Mouse (Mus musculus) left cerebral cortex, postnatal 4 days (tissue): ENCODE measurements at regions not wholly inside any gene's neighbourhood (a gene's known extent, or its start where the extent isn't known, plus 50 kb on each side); places are given as distances from the start of the nearest gene placed in this dataset.
"Not testable (repeated sequence)": the region's sequence is repeated elsewhere in the genome, so short reads cannot be mapped to it uniquely, and the experiment has no call there.

ENCODE experiments used
- DNase-seq: peaks from one replicate; pipeline ENCODE4 v3.0.0-alpha.2; 2022
- intact Hi-C: fragments of 180-260 bp; cut with DNase I; formaldehyde crosslinking; loops from one replicate; pipeline ENCODE4 v1.15.1; 2025

- intact Hi-C loops: no loop called here
- no peak for DNase-seq
Observed at GRCm38 (mm10) chr3:155662280-155662679, 569.0 kb downstream of the Lrriq3 start.

GRCm38 (mm10) chr3:155672558-155672957 lies 579.3 kb downstream of the Lrriq3 start:
- no peak for DNase-seq
- intact Hi-C loops: no loop called here

DNA sequence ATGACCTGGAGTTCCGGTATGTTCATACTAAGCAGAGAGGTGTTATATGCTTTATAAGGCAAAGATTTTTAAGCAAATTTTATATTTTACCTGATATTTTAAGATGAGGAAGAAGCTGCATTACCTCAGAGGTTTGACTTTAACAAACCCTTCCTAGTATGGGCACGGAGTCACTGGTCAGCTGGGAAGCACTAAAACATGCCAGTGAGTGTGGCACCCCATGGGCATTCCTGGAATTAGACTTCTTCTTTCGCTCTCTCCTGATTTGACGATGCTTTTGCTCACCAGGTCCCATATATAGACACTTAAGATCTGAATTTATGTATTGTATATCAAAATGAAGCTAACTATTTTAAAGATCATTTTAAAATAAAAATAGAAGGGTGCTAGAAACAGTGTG lies 587.0 kb downstream of the Lrriq3 start:
- no peak for DNase-seq
- intact Hi-C loops: no loop called here

DNA sequence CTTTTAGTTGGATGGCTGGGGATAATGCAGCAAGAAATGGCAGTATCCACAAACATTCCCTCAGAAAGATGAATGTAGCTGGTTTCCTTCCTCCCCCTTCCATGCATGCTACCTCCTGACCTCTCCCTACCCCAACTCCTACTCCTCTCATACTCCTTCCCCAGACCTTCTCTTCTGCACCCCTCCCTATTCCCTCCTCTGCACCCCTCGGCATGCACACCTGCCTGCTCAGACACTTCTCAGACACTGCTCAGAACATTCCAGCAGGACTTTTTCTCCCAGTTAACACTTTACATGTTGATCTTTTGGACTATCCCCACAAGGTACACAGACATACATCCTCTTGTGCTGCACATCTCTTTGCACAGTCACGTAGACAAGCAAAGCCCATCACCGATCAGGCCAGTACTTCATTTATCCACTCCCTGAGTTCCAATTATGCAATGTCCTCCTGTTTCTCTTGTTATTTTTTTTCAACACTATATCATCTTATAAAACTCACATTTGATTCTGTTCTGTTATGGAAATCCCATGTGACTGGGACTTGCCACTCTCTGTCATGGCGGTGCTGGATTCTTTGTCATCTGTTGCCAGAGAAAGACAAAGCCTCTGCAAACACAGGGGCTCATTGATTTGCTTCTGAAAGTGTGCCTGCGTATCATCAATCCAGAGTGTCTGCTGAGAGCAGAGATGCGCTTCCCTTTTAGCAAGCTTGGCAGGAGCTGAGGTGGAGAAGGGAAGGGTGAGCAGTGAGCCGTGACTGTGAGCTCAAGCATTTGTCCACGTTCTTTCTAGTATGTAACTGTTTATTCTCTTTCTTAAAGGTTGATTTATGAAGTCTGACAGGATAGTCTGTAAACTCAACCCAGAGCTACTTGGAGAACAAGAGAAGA lies 589.9 kb downstream of the Lrriq3 start:
- intact Hi-C loops: no loop called here
- DNase-seq: no peak

- DNase-seq: peak; percentile 67
Observed at GRCm38 (mm10) chr3:155688358-155688757, 595.1 kb downstream of the Lrriq3 start.

DNA sequence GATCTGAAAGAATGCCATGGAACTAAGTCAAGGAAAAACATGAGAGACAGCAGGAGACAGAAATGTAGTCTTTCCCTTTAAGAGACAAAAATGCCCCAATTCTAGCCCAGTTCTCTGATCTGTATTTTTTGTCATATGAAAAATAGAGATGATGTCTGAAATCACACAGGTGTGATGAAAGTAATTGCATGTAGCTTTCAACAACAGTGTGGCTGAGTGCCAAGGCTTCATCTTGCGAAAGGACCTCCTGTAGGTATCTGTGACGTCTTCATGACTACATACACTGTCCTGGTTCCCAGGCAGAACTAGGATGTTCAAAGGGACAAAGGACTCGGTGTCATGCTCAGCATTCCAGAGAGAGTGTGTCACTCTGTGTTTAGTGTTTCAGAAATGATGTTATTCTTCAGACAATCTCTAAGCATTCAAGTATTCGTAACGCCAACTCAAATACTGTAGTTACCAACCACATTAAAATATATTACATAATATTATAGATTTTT lies 629.8 kb downstream of the Lrriq3 start:
- intact Hi-C loops: no loop called here
- no peak for DNase-seq

More at GRCm38 (mm10) chr3:155688358-155688757, 595.1 kb downstream of the Lrriq3 start:
- intact Hi-C loops: no loop called here

GRCm38 (mm10) chr3:155742421-155742820 lies 649.2 kb downstream of the Lrriq3 start:
- intact Hi-C loops: no loop called here
- DNase-seq: no peak

DNA sequence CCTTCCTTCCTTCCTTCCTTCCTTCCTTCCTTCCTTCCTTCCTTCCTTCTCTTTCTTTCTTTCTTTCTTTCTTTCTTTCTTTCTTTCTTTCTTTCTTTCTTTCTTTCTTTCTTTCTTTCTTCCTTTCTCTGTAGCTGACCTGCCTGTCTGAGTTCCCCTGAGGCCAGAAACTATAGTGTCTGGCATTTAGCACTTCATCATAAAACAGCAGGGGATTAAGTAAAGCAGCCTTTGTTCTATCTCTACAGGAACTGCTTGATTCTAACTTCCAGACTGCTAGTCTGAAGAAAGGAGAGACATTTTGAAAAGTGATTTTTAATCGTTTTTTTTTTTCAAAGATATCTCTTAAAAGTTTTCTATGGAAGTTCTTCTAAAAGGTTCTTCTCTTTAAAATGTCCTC lies 653.4 kb downstream of the Lrriq3 start:
- intact Hi-C loops, DNase-seq: not testable (repeated sequence)

DNA sequence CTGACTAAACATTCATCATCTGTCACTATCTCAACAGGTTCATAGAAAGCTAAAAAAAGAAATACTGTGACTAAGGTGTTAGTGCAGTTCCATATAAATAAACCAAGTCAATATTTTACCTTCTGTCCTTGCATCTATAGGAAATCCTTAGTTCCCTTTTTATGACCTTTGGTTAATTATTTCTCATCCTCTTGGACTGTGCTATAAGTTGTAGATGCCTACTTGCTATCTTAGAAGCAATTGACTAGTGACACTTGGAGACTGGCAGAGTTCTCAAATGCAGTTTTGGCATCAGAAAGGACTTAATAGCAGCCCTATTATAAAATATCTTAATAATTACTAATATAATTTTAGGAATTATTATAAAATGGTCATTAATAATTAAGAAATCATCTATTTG lies 654.3 kb downstream of the Lrriq3 start:
- intact Hi-C loops: no loop called here
- no peak for DNase-seq

DNA sequence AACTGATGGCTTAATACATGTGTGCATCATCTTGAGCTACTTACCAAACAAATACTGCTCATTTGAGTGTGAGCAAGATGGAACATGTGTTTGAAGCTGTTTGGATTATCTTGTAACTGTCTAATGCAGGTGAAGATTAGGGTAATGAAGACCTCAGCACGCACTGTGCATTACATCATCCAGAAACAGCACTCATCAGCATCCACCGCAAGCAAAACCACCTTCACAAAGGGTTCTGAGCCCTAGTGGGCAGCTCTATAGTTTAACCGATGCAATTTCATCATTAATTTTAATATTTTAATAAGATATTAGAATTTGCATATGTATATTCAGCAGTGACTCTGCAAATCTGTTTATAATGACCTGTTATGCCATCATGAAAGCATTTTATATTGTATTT lies 664.1 kb downstream of the Lrriq3 start:
- no peak for DNase-seq
- intact Hi-C loops: no loop called here

- intact Hi-C loops: no loop called here
- no peak for DNase-seq
Observed at GRCm38 (mm10) chr3:155776019-155776418, 682.8 kb downstream of the Lrriq3 start.

DNA sequence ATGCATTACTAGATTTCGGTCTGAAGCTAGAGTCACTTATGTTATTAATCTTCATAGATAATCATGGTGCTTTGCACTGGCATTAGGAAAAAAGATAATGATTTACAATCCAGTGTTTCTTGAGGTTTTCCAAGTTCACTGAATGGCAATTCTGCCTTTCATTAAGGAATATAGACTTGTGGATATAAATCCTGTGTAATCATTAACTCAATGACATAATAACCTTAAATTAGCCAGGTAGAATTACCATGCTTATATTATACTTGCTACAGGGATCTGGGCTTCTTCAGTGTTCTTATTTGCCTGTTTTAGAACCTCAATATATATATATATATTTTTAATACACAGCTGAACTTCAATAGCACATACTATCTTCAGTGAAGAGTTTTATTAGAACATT lies 683.8 kb downstream of the Lrriq3 start:
- no peak for DNase-seq
- intact Hi-C loops: no loop called here

DNA sequence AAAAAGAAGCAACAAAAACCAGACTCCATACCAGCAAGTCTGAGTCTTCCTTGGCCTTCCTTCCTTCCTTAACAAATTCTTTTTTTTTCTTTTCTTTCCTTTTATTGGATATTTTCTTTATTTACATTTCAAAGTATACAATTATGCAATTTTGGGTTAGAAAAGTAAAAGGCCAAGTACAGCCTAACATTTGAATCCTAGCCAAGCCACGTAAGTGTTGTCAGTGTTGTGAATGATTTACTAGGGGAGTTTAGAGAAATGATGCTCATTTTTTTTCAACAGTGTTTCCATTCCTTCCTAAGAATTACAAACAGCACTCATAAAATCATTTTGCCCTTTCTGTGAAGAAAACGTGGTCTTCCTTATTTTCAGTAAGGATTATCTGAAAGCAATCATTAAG lies 722.5 kb downstream of the Lrriq3 start:
- DNase-seq: no peak
- intact Hi-C loops: no loop called here

DNA sequence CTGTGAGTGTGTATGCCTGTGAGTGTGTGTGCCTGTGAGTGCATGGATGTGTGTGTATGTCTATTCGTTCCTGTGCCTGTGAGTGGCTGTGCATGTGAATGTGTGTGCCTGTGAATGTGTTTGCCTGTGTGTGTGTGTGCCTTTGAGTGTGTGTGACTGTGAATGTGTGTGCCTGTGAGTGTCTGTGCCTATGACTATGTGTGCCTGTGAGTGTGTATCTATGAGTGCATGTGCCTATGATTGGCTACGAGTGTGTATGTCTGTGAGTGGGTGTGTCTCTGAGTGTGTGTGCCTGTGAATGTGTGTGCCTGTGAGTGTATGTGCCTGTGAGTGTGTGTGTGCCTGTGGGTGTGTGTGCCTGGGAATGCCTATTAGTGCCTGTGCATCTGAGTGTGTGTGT lies 731.6 kb downstream of the Lrriq3 start:
- intact Hi-C loops: no loop called here
- no peak for DNase-seq

DNA sequence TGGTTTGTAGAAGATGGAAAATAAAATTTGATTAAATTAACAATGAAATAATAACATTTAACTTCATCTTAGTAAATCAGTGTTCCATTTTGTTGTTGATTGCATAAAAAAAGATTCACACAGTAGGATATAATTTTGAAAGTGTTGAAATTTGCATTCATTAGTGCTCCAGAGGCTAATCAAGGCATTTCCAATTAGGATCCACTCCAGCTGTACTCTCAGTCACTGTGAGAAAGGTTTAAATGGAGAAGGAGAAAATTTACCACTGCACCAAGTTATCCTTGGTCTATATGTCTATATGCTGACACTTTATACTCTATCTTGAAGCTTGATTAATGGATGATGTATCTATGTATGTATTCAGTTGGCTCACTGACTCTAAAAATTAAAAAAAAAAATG lies 695.3 kb upstream of the Negr1 start:
- no peak for DNase-seq
- intact Hi-C loops: no loop called here

GRCm38 (mm10) chr3:155875696-155876095 lies 685.9 kb upstream of the Negr1 start:
- no peak for DNase-seq
- intact Hi-C loops: no loop called here

GRCm38 (mm10) chr3:155878401-155878800 lies 683.2 kb upstream of the Negr1 start:
- intact Hi-C loops: no loop called here
- DNase-seq: no peak

GRCm38 (mm10) chr3:155880722-155881121 lies 680.9 kb upstream of the Negr1 start:
- intact Hi-C loops: loop anchor here (5.0 kb wide), 1 partner anchor 807 kb away; no protein-coding TSS in a partner anchor
- no peak for DNase-seq

GRCm38 (mm10) chr3:155915981-155916380 lies 645.6 kb upstream of the Negr1 start:
- no peak for DNase-seq

GRCm38 (mm10) chr3:155942896-155943295 lies 618.7 kb upstream of the Negr1 start:
- intact Hi-C loops: no loop called here
- DNase-seq: no peak

More at GRCm38 (mm10) chr3:155915981-155916380, 645.6 kb upstream of the Negr1 start:
- intact Hi-C loops: no loop called here

DNA sequence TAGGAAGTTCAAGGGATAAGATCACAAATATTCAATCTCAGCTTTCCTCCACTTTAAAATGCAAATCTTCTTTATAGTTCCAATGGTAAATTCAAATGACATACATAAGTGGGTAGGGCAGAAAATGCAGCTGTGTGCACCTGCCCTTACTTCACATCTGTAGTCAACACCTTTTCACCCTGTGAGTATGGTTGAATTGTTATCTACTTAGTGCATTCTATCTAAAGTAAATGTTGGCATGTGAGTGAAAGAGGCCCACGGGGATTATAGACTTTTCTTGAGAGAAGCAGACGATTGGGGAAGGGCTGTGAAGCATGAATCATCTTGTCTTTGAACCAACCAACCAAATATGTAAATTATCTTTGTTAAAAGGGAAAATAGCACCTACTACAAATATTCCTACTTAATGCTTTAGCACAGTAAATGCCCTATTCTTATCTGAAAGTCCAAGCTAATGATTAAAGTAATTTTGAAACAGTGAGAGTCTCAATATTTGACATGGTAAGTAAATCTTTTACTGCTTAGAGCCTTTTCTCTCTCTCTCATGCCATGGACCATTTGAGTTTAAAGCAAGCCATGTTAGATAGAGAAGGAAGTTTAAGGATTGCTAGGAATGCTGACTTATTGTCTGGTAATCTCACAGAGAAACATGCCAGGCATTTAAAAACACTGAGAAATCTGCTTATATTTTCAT lies 617.4 kb upstream of the Negr1 start:
- intact Hi-C loops: no loop called here
- DNase-seq: no peak

DNA sequence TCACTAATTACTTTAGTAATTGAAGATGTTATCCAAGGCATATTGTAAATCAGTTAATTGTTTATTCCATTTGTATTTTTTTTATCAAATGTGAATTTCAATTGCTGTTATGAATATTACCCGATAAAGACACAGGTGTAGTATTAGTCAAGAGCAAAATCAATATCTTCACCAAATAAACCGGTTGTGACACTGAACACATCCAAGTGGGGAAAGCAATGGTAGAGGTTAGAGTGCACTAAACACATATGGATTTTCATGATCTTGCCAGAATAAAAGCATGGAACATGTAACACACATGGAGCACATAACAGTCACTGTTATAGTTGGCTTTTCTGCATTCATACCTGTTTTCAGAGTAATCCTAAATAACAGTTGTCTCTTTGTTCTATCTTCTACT lies 616.4 kb upstream of the Negr1 start:
- intact Hi-C loops: loop anchor here (5.0 kb wide), 1 partner anchor 1362 kb away; no protein-coding TSS in a partner anchor
- DNase-seq: no peak
